Mouse (Mus musculus): Measurements from ENCODE around the gene Plcb3.

The Plcb3 gene

GRCm38 (mm10) chr19:6940396-6941351 lies 35.6 kb downstream of the Plcb3 start:
- no peak for ATAC-seq (ENCODE audit: low TSS enrichment)

GRCm38 (mm10) chr19:6939106-6940002 lies 36.9 kb downstream of the Plcb3 start:
- ATAC-seq (ENCODE audit: low TSS enrichment) = no peak

GRCm38 (mm10) chr19:6937541-6938465 lies 38.5 kb downstream of the Plcb3 start:
- no peak for ATAC-seq (ENCODE audit: low TSS enrichment)

GRCm38 (mm10) chr19:6936299-6936698 lies 40.0 kb downstream of the Plcb3 start:
- no peak for ATAC-seq (ENCODE audit: low TSS enrichment)

GRCm38 (mm10) chr19:6934195-6934977 lies 41.9 kb downstream of the Plcb3 start, which contains the start of gene Kcnk4:
TSS of gene Kcnk4 (minus strand) at chr19:6934515.
- 0 out of 2 replicates have a peak, but pooled peaks have one; percentile 3 for ATAC-seq (ENCODE audit: low TSS enrichment)

DNA sequence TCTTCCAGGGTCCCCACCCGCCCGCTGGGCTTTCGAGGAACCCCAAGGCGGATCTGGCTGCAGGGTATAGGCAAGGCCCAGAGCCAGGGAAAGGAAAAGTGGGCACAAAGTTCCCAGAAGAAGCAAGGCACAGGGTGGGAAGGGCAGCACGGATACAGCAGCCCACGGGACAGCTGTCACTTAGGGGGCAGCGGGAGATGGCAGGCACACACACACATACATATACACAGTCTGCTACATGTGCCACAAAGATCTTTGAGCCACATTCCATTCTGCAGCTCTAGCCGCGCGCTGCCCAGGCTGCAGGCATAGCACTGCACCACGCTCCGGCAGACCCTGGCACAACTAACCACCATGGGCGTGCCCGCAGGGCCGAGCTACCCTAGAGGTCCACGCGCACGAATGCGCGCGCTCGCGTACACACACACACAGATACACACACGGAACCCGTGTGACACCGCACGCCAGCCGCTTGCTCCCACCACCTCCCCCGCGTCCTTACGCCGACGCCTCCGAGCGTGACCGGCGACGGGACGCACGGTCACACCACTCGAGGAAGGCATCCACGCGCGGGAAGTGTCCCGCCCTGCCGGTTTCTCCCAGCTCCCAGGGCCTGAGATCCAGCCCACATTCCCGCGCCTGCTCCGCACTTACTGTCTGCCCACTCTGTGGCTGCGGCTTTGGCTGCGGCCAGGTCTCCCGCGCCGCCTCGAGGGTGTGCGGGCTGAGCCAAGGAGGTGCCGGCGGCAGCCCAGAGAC lies 42.7 kb downstream of the Plcb3 start:
- ATAC-seq (ENCODE audit: low TSS enrichment) = peak; percentile 38

DNA sequence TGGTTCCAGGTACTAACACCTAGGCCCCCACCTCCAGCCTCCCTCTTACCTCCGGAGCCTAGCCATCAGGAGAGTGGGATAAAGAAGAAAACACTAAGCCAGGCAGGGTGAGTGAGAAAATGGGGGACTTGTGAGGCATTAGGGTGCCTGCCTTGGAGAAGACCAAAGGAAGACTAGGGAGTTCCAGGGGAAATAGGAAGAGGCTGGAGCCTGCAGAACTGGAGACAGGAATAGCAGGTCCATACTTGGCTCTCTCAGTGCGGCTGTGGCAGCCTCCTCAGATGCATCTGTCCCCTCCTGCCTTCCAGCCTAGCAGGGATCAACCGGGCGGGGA lies 43.2 kb downstream of the Plcb3 start:
- ATAC-seq (ENCODE audit: low TSS enrichment) = peak; percentile 60

GRCm38 (mm10) chr19:6932018-6932417 lies 44.3 kb downstream of the Plcb3 start:
- no peak for ATAC-seq (ENCODE audit: low TSS enrichment)

DNA sequence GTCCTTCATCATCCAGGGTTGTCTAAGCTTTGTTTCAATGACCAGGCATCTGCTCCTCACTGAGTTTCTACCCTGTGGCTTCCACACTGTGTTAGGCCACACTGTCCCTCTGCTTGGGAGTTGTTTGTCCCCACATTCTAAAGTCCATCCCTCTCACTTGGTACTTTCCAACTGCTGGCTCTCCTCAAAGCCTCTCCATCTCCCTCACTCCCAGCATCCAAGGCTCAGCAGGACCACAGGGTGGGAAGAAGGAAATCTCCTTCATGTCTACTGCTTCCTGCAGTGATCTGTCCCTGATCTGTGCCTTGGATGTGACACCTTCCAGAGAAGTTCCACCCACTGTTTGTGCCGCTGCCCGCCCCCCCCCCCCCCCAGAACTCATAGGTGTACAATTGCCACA lies 45.3 kb downstream of the Plcb3 start:
- no peak for ATAC-seq (ENCODE audit: low TSS enrichment)

- ATAC-seq (ENCODE audit: low TSS enrichment) = no peak
These were observed 48.2 kb downstream of the Plcb3 start for GRCm38 (mm10) chr19:6928080-6928479.

DNA sequence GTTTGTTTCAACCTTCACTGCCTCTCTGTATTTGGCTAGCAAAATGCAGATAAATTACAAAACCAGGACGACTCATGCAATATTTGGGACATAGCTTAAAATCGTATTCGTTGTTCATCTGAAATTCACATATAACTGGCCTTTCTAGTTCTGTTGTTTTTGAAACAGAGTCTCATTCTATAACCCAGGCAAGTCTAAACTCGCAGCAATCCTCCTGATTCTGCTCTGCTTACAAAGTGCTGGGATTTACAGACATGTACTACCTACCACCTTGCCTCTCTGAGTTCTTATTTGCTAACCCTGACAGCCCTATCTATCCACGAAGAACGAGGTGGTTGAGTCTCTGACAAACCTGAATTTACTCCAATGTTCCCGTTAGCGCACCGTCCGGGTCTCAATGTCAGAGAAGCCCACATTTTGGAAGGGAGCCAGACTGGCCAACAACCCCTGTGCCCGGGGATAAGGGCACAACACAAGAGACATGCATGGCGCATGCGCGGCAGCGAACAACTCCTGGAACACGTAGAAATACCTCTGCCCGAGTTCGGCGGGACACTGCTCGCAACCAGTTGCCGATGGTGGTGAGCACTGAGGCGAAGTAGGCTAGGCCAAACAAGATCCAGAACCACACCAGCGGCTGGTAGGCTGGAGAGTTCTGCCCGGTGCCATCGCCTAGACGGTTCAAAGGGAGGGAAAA lies 49.6 kb downstream of the Plcb3 start:
- no peak for ATAC-seq (ENCODE audit: low TSS enrichment)

GRCm38 (mm10) chr19:6925611-6926329 lies 50.5 kb downstream of the Plcb3 start:
- no peak for ATAC-seq (ENCODE audit: low TSS enrichment)

GRCm38 (mm10) chr19:6925307-6925573 lies 51.0 kb downstream of the Plcb3 start, which contains the start of gene Catsperz:
TSS of gene Catsperz (minus strand) at chr19:6925380.
- ATAC-seq (ENCODE audit: low TSS enrichment) = no peak

DNA sequence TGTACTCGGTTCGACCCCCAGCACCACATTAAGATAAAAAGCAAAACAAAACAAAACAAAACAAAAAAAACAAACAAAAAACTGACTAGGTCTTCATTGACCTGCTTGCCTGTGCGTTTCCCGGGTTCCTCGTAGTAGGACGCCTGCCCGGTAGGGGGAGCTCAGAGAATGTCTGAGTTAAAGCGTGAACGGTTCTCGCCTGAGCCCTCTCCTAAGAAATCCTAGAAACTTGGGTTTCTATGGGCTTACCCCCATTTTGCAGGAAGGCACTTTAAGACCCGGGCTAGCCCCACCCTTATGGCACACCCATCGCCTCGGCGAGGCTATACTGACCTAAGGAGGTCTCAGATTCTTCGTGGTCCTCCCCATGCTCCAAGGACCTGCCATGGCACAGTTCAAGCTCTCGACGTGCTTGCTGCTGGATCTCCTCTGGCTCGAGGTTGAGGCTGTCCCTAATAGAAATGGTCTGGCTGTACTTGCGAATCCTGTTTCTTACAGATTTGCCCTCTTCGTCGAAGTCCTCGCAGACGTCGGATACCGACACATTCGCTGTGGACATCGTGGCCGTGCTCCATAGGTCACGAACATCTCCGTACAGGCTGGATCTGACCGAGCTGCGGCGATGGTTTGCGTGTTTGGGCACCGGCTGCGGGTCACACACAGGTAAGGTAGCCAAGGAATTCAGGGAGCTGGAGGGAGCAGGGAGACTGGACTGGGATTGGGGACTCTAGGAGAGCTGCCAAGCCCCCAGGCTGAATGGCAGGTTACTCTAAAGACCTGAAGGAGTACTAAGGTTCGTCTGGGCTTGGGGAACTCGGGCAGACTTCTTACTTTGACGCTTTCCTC lies 51.6 kb downstream of the Plcb3 start:
- no peak for ATAC-seq (ENCODE audit: low TSS enrichment)

DNA sequence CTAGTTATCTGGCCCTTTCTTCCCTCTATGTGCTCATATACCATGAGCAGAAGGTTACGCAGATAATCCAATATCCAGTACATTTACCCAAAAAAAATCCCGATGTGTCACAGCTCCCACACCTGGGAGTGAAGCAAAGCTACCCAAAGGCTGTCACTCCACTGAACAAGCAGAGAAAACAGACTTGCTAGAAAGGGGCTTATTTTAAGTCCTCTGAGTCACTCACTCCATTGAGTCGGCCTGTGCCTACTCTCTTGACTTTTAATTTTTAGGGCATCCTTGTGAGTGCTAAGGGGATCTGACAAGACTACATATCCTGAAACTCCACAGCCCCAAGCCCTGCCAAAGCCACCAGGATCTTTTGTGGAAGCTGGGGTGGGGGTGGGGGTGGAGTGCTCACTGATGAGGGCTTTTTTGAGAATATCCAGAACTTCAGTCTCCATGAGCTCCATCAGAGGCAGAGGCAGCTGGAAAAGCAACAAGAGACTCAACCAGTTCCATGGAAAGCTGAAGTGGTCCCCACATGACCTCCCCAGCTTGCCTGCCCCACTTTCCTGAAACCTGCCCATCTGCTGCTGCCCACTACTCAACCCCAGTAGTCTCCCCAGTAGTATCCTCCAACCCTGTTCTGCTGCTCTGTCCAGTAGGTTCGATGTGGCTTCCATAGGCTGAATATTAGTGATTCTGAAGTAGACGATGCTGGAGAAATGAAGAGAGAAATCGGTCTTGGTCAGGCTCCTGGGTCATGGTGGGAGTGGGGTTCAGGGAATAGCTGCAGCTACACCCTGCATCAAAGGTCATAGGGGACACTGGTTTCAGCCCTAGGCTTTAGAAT lies 53.2 kb downstream of the Plcb3 start:
- no peak for ATAC-seq (ENCODE audit: low TSS enrichment)

DNA sequence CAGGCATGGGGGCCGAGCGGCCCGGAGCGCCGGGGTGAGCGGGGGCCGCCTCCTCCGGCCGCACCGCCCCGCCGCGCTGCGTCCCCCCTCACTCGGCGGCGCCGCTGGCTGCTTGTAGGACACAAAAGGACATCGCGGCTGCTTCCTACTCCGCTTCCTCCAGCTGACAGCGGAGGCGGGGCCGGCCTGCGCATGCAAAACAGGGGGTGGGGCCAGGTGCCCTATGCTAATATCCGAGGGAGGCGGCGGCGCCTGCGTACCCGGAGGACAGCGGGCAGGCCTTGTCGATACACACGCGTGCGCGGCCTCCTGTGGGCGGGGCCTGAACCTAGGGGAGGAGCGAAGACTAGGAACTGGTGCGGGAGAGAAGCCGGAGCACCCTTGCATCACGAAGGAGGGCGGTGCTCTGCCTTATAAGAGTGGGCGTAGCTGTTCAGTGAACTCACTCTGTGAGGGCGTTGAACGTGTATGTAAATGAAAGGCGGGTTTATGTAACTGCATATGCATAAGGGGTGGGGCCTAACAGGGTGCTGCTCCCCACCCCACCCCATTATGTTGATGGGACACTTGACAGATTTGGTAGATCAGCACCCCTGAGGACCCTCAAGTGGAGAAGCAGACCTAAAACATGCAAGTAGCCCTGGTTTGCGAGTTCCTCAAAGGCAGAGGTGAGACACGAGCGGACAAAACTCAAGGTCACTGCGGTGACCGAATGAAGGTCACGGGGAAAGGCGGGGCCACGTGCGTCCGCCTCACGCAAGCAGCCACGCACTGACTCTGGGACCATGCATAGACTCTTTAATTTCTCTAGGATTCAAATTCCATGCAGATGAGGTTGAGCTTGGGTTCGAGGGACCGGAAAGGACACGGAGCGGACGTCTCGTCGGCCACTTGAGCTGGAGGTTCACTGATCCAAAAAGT lies 54.4 kb downstream of the Plcb3 start, which contains the start of gene Esrra:
TSS of gene Esrra (minus strand) at position 167 of the 921 bp plus-strand sequence.
- peak; percentile 87 for ATAC-seq (ENCODE audit: low TSS enrichment)
